Mouse (Mus musculus) liver (tissue): Measurements from ENCODE around the gene Tmem274.

Experiments
- DNase-seq: peaks from one replicate; pipeline ENCODE4 v3.0.0-alpha.2; 2020; ENCODE audit warnings: mixed read lengths

The Tmem274 gene

GRCm38 (mm10) chr4:149526330-149526729, 49.2 kb downstream of the Tmem274 start:
- DNase-seq: no peak

- no peak for DNase-seq
These were observed 50.6 kb downstream of the Tmem274 start for GRCm38 (mm10) chr4:149527621-149528354.

GRCm38 (mm10) chr4:149529691-149530090, 52.5 kb downstream of the Tmem274 start:
- DNase-seq: no peak
